Comparison of ENCODE assay signal across 8 mouse cellular contexts in genomic region chr11:79146331-79146767, GRCm38 (mm10). TPM values are rescaled to one million over a fixed set of nuclear protein-coding genes. Genes with fewer than 3 reads are reported as not detected.
A peak's percentile ranks its signal among the peaks of the same experiment; 100 is the strongest.
DNase-seq lines count a peak whose midpoint lies in the region; ATAC-seq lines count a peak whose summit lies in the region.

TSS of gene Ksr1 (minus strand) at chr11:79146407.

- H3K27ac ChIP-seq in hindbrain, embryonic 15.5 days (replicated peaks), result peak within 1 kb of the TSS; percentile 91

- H3K27me3 ChIP-seq in hindbrain, embryonic 15.5 days, result no peaks in the 10 kb centered on the region

- H3K4me2 ChIP-seq in hindbrain, embryonic 15.5 days, result peak within 1 kb of the TSS; percentile 73

- H3K4me1 ChIP-seq in hindbrain, embryonic 15.5 days (replicated peaks), result peaks cover 29% of the 10 kb centered on the region

- WGBS in hindbrain, embryonic 15.5 days, result under 1% methylated on average over 35 of the region's 42 CpGs

- H3K9me3 ChIP-seq in hindbrain, embryonic 15.5 days, result no peaks in the 10 kb centered on the region

- peak; percentile 97 for DNase-seq in R1 (ENCODE audit: low read depth, low spot score)
- peak; percentile 93 to 96 for DNase-seq in cerebellum, postnatal 25 days
- DNase-seq in frontal cortex, postnatal 36 days (ENCODE audit: low spot score in 2 of 2), result peak; percentile 95 to 96
- DNase-seq in left cerebral cortex, adult 11 months (ENCODE audit: low spot score), result peak; percentile 86
- peak; percentile 95 to 97 for DNase-seq in lung, postnatal 4 days
- DNase-seq in retina, postnatal 7 days (ENCODE audit: low read depth, low spot score), result peak; percentile 82
- DNase-seq in urinary bladder, adult 2 months (ENCODE audit: low spot score), result peak; percentile 89

- H3K4me3 ChIP-seq in hindbrain, embryonic 15.5 days, result peak within 1 kb of the TSS; percentile 86

- peak; percentile 95 for ATAC-seq in hindbrain, embryonic 15.5 days (ENCODE audit: low FRiP score, low read depth)

- no peaks in the 10 kb centered on the region for H3K36me3 ChIP-seq in hindbrain, embryonic 15.5 days

- peak within 1 kb of the TSS; percentile 82 for H3K9ac ChIP-seq in hindbrain, embryonic 15.5 days

RNA-seq across cellular contexts. Expression of gene Ksr1, which starts in this region (rescaled TPM):
- 5.0 and 5.6 TPM in 2 replicates for polyA plus RNA-seq in hindbrain, embryonic 15.5 days (2015; fragmentation: Nextera tagmentation; extraction: Ambion mirVana)
- polyA plus RNA-seq in urinary bladder, adult 2 months (2012; rRNA removed), result 12.2 and 16.4 TPM in 2 replicates

Comparison
In these comparisons a context has a peak if more than half of its experiments do, and no peak if none do; other contexts are left out.
1. Peak in every context shown above with its lines: DNase-seq, ATAC-seq, H3K4me3 ChIP-seq and H3K27ac ChIP-seq.